Mouse (Mus musculus) embryonic fibroblast, embryonic 13.5 days (primary cell): Measurements from ENCODE around the gene Cnmd.

Source experiments
- CTCF ChIP-seq: IDR thresholded peaks from 2 replicates; pipeline ENCODE4 v1.5.1; 2011; ENCODE audit warnings: mild to moderate bottlenecking, control low read depth, low read length, moderate library complexity, borderline replicate concordance; ENCODE audit not compliant: insufficient read depth
- POLR2A ChIP-seq: IDR thresholded peaks from 2 replicates; pipeline ENCODE4 v1.6.1; 2011; ENCODE audit warnings: low read depth, mild to moderate bottlenecking, control low read depth, low read length, moderate library complexity

GRCm38 (mm10) chr14:79617121-79617828, 44.7 kb downstream of the Cnmd start:
- TF ChIP-seq CTCF (no peak; the same call in 1 of the 2 replicates), POLR2A (no peak)
